11 mouse cellular contexts compared by ENCODE assay signal in genomic region chr7:89051240-89051639, GRCm38 (mm10).
DNase-seq lines count a peak whose midpoint lies in the region; ATAC-seq lines count a peak whose summit lies in the region.
"Had no signal": no experiment of that assay in that cellular context is flagged by ENCODE, and none has a peak within 500 bp of the region (broad histone marks: within the 10 kb centered on the region; RNA-seq: fewer than 3 reads in every experiment).

No protein-coding gene starts in this region.

- no peak overlapping the region for H3K27ac ChIP-seq in midbrain, embryonic 15.5 days
- no peak overlapping the region for H3K27ac ChIP-seq in midbrain, embryonic 10.5 days (replicated peaks)
- H3K27ac ChIP-seq: gastrocnemius, adult 2 months; heart, embryonic 13.5 days; intestine, embryonic 15.5 days had no signal

- peak; percentile 70 for ATAC-seq in frontal cortex, adult (ENCODE audit: low TSS enrichment)
- 0 out of 2 replicates have a peak, but pooled peaks have one; percentile 9 for ATAC-seq in midbrain, embryonic 15.5 days (replicated peaks)
- ATAC-seq: intestine, embryonic 15.5 days had no signal

- no peaks in the 10 kb centered on the region for H3K36me3 ChIP-seq in midbrain, embryonic 15.5 days (replicated peaks)
- no peaks in the 10 kb centered on the region for H3K36me3 ChIP-seq in midbrain, embryonic 10.5 days
- H3K36me3 ChIP-seq: heart, embryonic 13.5 days; intestine, embryonic 15.5 days had no signal

- no peaks in the 10 kb centered on the region for H3K27me3 ChIP-seq in midbrain, embryonic 15.5 days (replicated peaks)
- no peaks in the 10 kb centered on the region for H3K27me3 ChIP-seq in midbrain, embryonic 10.5 days (ENCODE audit: low read depth, poor library complexity, severe bottlenecking)
- H3K27me3 ChIP-seq: heart, embryonic 13.5 days; intestine, embryonic 15.5 days had no signal

- no peak overlapping the region for H3K4me3 ChIP-seq in midbrain, embryonic 15.5 days
- H3K4me3 ChIP-seq in midbrain, embryonic 10.5 days, result no peak overlapping the region
- H3K4me3 ChIP-seq: gastrocnemius, adult 2 months; heart, embryonic 13.5 days; intestine, embryonic 15.5 days had no signal

- no peaks in the 10 kb centered on the region for H3K9me3 ChIP-seq in midbrain, embryonic 15.5 days
- no peaks in the 10 kb centered on the region for H3K9me3 ChIP-seq in midbrain, embryonic 10.5 days (replicated peaks)
- H3K9me3 ChIP-seq: heart, embryonic 13.5 days; intestine, embryonic 15.5 days had no signal

- H3K9ac ChIP-seq in midbrain, embryonic 15.5 days, result no peak overlapping the region
- H3K9ac ChIP-seq: heart, embryonic 13.5 days; intestine, embryonic 15.5 days had no signal

- no peaks in the 10 kb centered on the region for H3K4me1 ChIP-seq in midbrain, embryonic 15.5 days
- no peaks in the 10 kb centered on the region for H3K4me1 ChIP-seq in midbrain, embryonic 10.5 days
- H3K4me1 ChIP-seq: heart, embryonic 13.5 days; intestine, embryonic 15.5 days had no signal

- WGBS in midbrain, embryonic 15.5 days, result 60% methylated on average over 5 of the region's 5 CpGs
- 78% methylated on average over 5 of the region's 5 CpGs for WGBS in midbrain, embryonic 10.5 days

- DNase-seq in frontal cortex, postnatal 25 days (ENCODE audit: low spot score in 2 of 2), result no peak
- no peak for DNase-seq in midbrain, embryonic 10.5 days (ENCODE audit: low spot score)
- DNase-seq in layer of hippocampus, adult 9-11 months, result peak; percentile 59
- DNase-seq in right cerebral cortex, postnatal 36 days (ENCODE audit: low spot score in 2 of 2), result peak; percentile 18 to 36
- no peak for DNase-seq in spleen, adult 12 weeks (ENCODE audit: low spot score)
- DNase-seq: cerebellum, adult 18-20 months; gastrocnemius, adult 2 months had no signal

- H3K4me2 ChIP-seq in midbrain, embryonic 15.5 days, result no peak overlapping the region
- H3K4me2 ChIP-seq: heart, embryonic 13.5 days; intestine, embryonic 15.5 days had no signal

Comparison
In these comparisons a context has a peak if more than half of its experiments do, and no peak if none do; other contexts are left out.
1. DNase-seq: peak in layer of hippocampus, adult 9-11 months (single experiment) and right cerebral cortex, postnatal 36 days (2 of 2); none in frontal cortex, postnatal 25 days (0 of 2), midbrain, embryonic 10.5 days (single experiment) and spleen, adult 12 weeks (single experiment).